Mouse (Mus musculus) ES-E14 (cell line): Measurements from ENCODE around the gene Adam17.

Source experiments
- HCFC1 ChIP-seq: IDR thresholded peaks from 2 replicates; pipeline ENCODE4 v1.6.1; 2012; ENCODE audit warnings: low read length, inconsistent platforms, borderline replicate concordance; ENCODE audit not compliant: insufficient read depth
- MAFK ChIP-seq: IDR thresholded peaks from 2 replicates; pipeline ENCODE4 v1.6.1; 2014; ENCODE audit warnings: mild to moderate bottlenecking, low read depth, low read length, inconsistent platforms; ENCODE audit not compliant: insufficient read depth

- TF ChIP-seq MAFK (no peak), HCFC1 (no peak)
Measured at GRCm38 (mm10) chr12:21373820-21374475, 516 bp upstream of the Adam17 start.
